Mouse (Mus musculus) C2C12 (cell line): ENCODE measurements around the gene Draxin. TPM values are rescaled to one million over a fixed set of nuclear protein-coding genes. Genes with fewer than 3 reads are reported as not detected.

Source experiments
- H3K27me3 ChIP-seq: one replicate; pipeline ENCODE4 v1.6.1; 2011; ENCODE audit not compliant: control insufficient read depth, insufficient read depth, insufficient read length
- H3K36me3 ChIP-seq: one replicate; pipeline ENCODE4 v1.6.1; 2011; ENCODE audit not compliant: control insufficient read depth, insufficient read depth
- H3K4me3 ChIP-seq: one replicate; pipeline ENCODE4 v1.5.1; 2011; ENCODE audit warnings: mild to moderate bottlenecking, control low read depth; ENCODE audit not compliant: poor library complexity, insufficient read depth, severe bottlenecking
- H3K79me2 ChIP-seq: one replicate; pipeline ENCODE4 v1.6.1; 2011; ENCODE audit not compliant: control insufficient read depth, insufficient read depth
- H3K79me3 ChIP-seq: one replicate; pipeline ENCODE4 v1.6.1; 2011; ENCODE audit warnings: low read depth, control low read depth
- H3ac ChIP-seq: one replicate; pipeline ENCODE3; 2011; ENCODE audit warnings: low read depth; ENCODE audit not compliant: control insufficient read depth, insufficient read length
- CEBPB ChIP-seq: IDR thresholded peaks from one replicate; pipeline ENCODE4 v1.6.1; 2011; ENCODE audit warnings: low read depth, mild to moderate bottlenecking, control low read depth, moderate library complexity
- CTCF ChIP-seq: IDR thresholded peaks from one replicate; pipeline ENCODE4 v1.5.1; 2011; ENCODE audit not compliant: control insufficient read depth, insufficient read depth, insufficient read length
- FOSL1 ChIP-seq: IDR thresholded peaks from one replicate; pipeline ENCODE4 v1.8.0; 2011; ENCODE audit warnings: mild to moderate bottlenecking, low read length; ENCODE audit not compliant: poor library complexity, insufficient read depth, severe bottlenecking
- MAX ChIP-seq: IDR thresholded peaks from one replicate; pipeline ENCODE4 v1.6.1; 2011; ENCODE audit warnings: mild to moderate bottlenecking, control low read depth
- MYOD1 ChIP-seq: IDR thresholded peaks from one replicate; pipeline ENCODE4 v1.6.1; 2011; ENCODE audit warnings: low read depth; ENCODE audit not compliant: control insufficient read depth, insufficient read length
- MYOG ChIP-seq: IDR thresholded peaks from one replicate; pipeline ENCODE4 v1.6.1; 2011; ENCODE audit not compliant: control insufficient read depth, insufficient read length; ENCODE audit errors: extremely low read depth
- USF1 ChIP-seq: IDR thresholded peaks from one replicate; pipeline ENCODE4 v1.6.1; 2011; ENCODE audit warnings: low read depth, mild to moderate bottlenecking, control low read depth, moderate library complexity
- polyA plus RNA-seq: library from polyadenylated mRNA; unstranded; fragments of >200 nt; fragmentation: generic; extraction: Trizol; gene quantifications from one replicate; pipeline ENCODE4 v1.2.1, GENCODE M21; 2012; ENCODE audit warnings: missing spikeins

Draxin gene
- polyA plus RNA-seq, 1 experiment = 0.01 TPM

GRCm38 (mm10) chr4:148085907-148086305, 44.6 kb downstream of the Draxin start:
- no peaks in the 10 kb centered on the region for H3K36me3 ChIP-seq
- H3K4me3 ChIP-seq = no peak overlapping the region
- H3K27me3 ChIP-seq = no peaks in the 10 kb centered on the region
- H3K79me3 ChIP-seq = no peaks in the 10 kb centered on the region
- H3K79me2 ChIP-seq = peaks cover 5% of the 10 kb centered on the region
- TF ChIP-seq MYOG (no peak), MAX (no peak), USF1 (no peak), FOSL1 (no peak), CTCF (no peak), MYOD1 (no peak), CEBPB (no peak)
- no peak overlapping the region for H3ac ChIP-seq

- no peak overlapping the region for H3K4me3 ChIP-seq
- H3K79me2 ChIP-seq = peaks cover 5% of the 10 kb centered on the region
- no peak overlapping the region for H3ac ChIP-seq
- no peaks in the 10 kb centered on the region for H3K36me3 ChIP-seq
- TF ChIP-seq MYOG = no peak
- no peak for TF ChIP-seq CTCF
- TF ChIP-seq FOSL1 = no peak
- no peak for TF ChIP-seq MYOD1
- no peak for TF ChIP-seq CEBPB
- TF ChIP-seq MAX = no peak
- no peak for TF ChIP-seq USF1
- H3K27me3 ChIP-seq = no peaks in the 10 kb centered on the region
- no peaks in the 10 kb centered on the region for H3K79me3 ChIP-seq
Observed at GRCm38 (mm10) chr4:148085131-148085906, 45.2 kb downstream of the Draxin start.

GRCm38 (mm10) chr4:148084261-148084714, 46.2 kb downstream of the Draxin start:
- no peaks in the 10 kb centered on the region for H3K27me3 ChIP-seq
- TF ChIP-seq FOSL1 = no peak
- TF ChIP-seq MYOD1 = no peak
- no peak for TF ChIP-seq MAX
- no peak for TF ChIP-seq USF1
- no peak for TF ChIP-seq CEBPB
- TF ChIP-seq MYOG = no peak
- TF ChIP-seq CTCF = no peak
- peaks cover 5% of the 10 kb centered on the region for H3K79me2 ChIP-seq
- no peak overlapping the region for H3ac ChIP-seq
- H3K36me3 ChIP-seq = no peaks in the 10 kb centered on the region
- no peak overlapping the region for H3K4me3 ChIP-seq
- no peaks in the 10 kb centered on the region for H3K79me3 ChIP-seq

GRCm38 (mm10) chr4:148083176-148083899, 47.2 kb downstream of the Draxin start:
- no peak overlapping the region for H3K4me3 ChIP-seq
- H3K79me2 ChIP-seq = peaks cover 5% of the 10 kb centered on the region
- H3K36me3 ChIP-seq = no peaks in the 10 kb centered on the region
- no peak overlapping the region for H3ac ChIP-seq
- no peak for TF ChIP-seq MYOG
- no peak for TF ChIP-seq FOSL1
- no peak for TF ChIP-seq CEBPB
- no peaks in the 10 kb centered on the region for H3K27me3 ChIP-seq
- H3K79me3 ChIP-seq = no peaks in the 10 kb centered on the region

GRCm38 (mm10) chr4:148082257-148083044, 48.0 kb downstream of the Draxin start:
- no peaks in the 10 kb centered on the region for H3K36me3 ChIP-seq
- no peak for TF ChIP-seq MAX
- peak; percentile 5 for TF ChIP-seq CTCF
- TF ChIP-seq USF1 = peak; percentile 77
- no peaks in the 10 kb centered on the region for H3K27me3 ChIP-seq
- H3K79me2 ChIP-seq = peaks cover 5% of the 10 kb centered on the region
- no peak overlapping the region for H3ac ChIP-seq
- H3K4me3 ChIP-seq = no peak overlapping the region
- H3K79me3 ChIP-seq = no peaks in the 10 kb centered on the region
